Mouse (Mus musculus): ENCODE data around the gene Gm609. TPM values are rescaled to one million over a fixed set of nuclear protein-coding genes. Genes with fewer than 3 reads are reported as not detected.
"Not testable (repeated sequence)": the region's sequence is repeated elsewhere in the genome, so short reads cannot be mapped to it uniquely, and the experiment has no call there.

Gm609 gene
- polyA plus RNA-seq, 1 experiment from 2014 or later, result not detected

- H3K9ac ChIP-seq, result peak overlapping the region; percentile 76
- H3K9me3 ChIP-seq (replicated peaks); H3K4me1 ChIP-seq; H3K36me3 ChIP-seq; H3K27me3 ChIP-seq: not testable (repeated sequence)
- H3K4me3 ChIP-seq, result peak overlapping the region; percentile 62
- H3K4me2 ChIP-seq (replicated peaks), result peak overlapping the region; percentile 62
- ATAC-seq (ENCODE audit: low FRiP score), result peak; percentile 26
- H3K27ac ChIP-seq, result peak overlapping the region; percentile 93
- WGBS, result 38% methylated on average over 7 of the region's 7 CpGs
Measured at GRCm38 (mm10) chr16:45409064-45409446, 83.7 kb downstream of the Gm609 start.

DNA sequence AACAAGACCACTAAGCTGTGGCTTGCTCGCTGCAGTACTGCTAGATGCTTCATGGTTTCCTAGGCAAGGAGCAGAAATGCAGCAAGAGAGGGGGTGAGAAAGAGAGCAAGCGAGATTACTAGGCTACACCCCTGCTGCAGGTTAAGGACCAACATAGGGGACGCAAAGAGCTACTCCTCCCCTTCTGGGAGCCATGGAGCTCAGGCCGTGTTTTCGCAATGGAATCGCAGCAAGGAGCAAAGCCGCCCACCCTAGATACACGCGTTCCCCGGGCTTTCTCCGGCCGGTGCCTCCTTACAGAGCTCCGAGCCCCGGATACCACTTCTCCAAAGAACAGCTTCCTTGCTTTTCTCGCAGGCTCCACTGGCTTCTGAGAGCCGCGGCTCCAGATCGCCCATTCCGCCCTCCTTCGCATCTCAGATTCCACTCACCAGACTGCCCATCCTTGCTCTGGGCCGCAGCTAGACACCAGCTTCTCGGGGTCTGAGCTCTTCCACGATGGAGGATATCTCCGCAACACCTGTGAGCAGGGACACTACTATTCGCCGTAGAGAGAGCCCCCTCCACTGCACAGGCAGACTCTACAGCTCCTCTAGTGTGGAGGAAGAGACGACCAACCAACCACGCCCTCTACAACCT, 84.2 kb downstream of the Gm609 start, which contains the start of gene Cd200:
Cd200 (minus strand) TSS at position 629 of the 639 bp plus-strand sequence.
- Histone ChIP-seq H3K36me3 (no peaks in the 10 kb centered on the region), H3K9me3 (replicated peaks) (no peaks in the 10 kb centered on the region), H3K4me3 (peak within 1 kb of the TSS; percentile 62), H3K4me1 (no peaks in the 10 kb centered on the region), H3K9ac (peak within 1 kb of the TSS; percentile 76), H3K4me2 (replicated peaks) (peak within 1 kb of the TSS; percentile 62), H3K27ac (peak within 1 kb of the TSS; percentile 93), H3K27me3 (no peaks in the 10 kb centered on the region)
- ATAC-seq (ENCODE audit: low FRiP score), result peak; percentile 96
- under 1% methylated on average over 28 of the region's 28 CpGs for WGBS

GRCm38 (mm10) chr16:45407645-45408400, 84.9 kb downstream of the Gm609 start:
- peak overlapping the region; percentile 62 for H3K4me3 ChIP-seq
- peak overlapping the region; percentile 93 for H3K27ac ChIP-seq
- H3K27me3 ChIP-seq, result no peaks in the 10 kb centered on the region
- no peaks in the 10 kb centered on the region for H3K36me3 ChIP-seq
- H3K9me3 ChIP-seq (replicated peaks), result no peaks in the 10 kb centered on the region
- WGBS, result 39% methylated on average over 9 of the region's 9 CpGs
- no peaks in the 10 kb centered on the region for H3K4me1 ChIP-seq
- peak overlapping the region; percentile 62 for H3K4me2 ChIP-seq (replicated peaks)
- no peak for ATAC-seq (ENCODE audit: low FRiP score)
- peak overlapping the region; percentile 76 for H3K9ac ChIP-seq

DNA sequence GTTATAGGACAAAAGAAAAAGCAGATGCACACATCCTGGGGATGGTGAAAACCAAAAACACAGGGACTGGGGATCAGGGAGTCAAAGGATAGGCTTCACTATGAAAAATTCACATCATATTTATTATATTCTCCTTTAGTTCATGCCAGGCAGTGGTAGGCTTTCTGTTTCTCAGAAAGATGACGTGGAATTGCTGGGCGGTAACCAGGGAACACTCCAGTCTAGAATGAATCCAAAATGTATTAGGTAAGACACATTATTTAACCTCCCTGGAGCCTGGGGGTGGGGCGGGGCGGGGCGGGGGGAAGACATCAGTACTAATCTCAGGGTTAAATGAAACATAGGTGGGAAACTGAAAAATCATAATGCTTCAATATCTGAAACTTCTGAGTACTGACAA, 85.7 kb downstream of the Gm609 start:
- Histone ChIP-seq H3K27me3 (no peaks in the 10 kb centered on the region), H3K4me3 (peak overlapping the region; percentile 62; the same call in 1 of the 2 replicates), H3K9ac (peak overlapping the region; percentile 76; the same call in 1 of the 2 replicates), H3K9me3 (replicated peaks) (no peaks in the 10 kb centered on the region), H3K36me3 (no peaks in the 10 kb centered on the region), H3K27ac (no peak overlapping the region), H3K4me2 (replicated peaks) (peak overlapping the region; percentile 62), H3K4me1 (no peaks in the 10 kb centered on the region)
- WGBS, result 95% methylated on average over 5 of the region's 5 CpGs
- ATAC-seq (ENCODE audit: low FRiP score), result no peak

DNA sequence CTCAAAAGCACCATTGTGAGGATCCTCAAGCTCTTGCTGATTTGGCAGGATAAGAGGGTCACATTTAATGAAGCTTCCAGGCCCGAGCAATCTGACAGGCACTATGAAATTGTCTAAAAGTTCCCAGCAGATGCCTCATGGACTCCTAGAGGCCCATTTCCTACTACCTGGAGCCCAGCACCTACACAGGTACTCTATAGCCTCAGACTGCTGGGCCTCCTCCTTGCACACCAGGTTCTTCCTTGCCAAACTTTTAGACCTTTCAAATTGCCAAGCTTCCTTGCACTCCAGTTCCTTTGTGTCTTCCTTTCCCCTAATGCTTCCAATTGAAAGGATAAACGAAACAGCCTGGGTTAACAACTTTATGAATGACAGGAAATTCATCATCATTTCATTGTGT, 89.8 kb downstream of the Gm609 start:
- H3K4me1 ChIP-seq, result no peaks in the 10 kb centered on the region
- no peak for ATAC-seq (ENCODE audit: low FRiP score)

GRCm38 (mm10) chr16:45402036-45402435, 90.7 kb downstream of the Gm609 start:
- H3K9me3 ChIP-seq (replicated peaks), result no peaks in the 10 kb centered on the region
- 96% methylated on average over 1 of the region's 1 CpGs for WGBS
- no peak for ATAC-seq (ENCODE audit: low FRiP score)
- H3K36me3 ChIP-seq, result no peaks in the 10 kb centered on the region
- no peak overlapping the region for H3K4me2 ChIP-seq (replicated peaks)
- H3K9ac ChIP-seq, result no peak overlapping the region
- no peaks in the 10 kb centered on the region for H3K4me1 ChIP-seq
- H3K4me3 ChIP-seq, result no peak overlapping the region
- H3K27me3 ChIP-seq, result no peaks in the 10 kb centered on the region
- H3K27ac ChIP-seq, result no peak overlapping the region

More for the DNA sequence above, 89.8 kb downstream of the Gm609 start:
- Histone ChIP-seq H3K36me3 (no peaks in the 10 kb centered on the region), H3K27me3 (no peaks in the 10 kb centered on the region), H3K27ac (no peak overlapping the region), H3K4me2 (replicated peaks) (no peak overlapping the region), H3K9ac (no peak overlapping the region), H3K4me3 (no peak overlapping the region), H3K9me3 (replicated peaks) (no peaks in the 10 kb centered on the region)
- 73% methylated on average over 2 of the region's 2 CpGs for WGBS

DNA sequence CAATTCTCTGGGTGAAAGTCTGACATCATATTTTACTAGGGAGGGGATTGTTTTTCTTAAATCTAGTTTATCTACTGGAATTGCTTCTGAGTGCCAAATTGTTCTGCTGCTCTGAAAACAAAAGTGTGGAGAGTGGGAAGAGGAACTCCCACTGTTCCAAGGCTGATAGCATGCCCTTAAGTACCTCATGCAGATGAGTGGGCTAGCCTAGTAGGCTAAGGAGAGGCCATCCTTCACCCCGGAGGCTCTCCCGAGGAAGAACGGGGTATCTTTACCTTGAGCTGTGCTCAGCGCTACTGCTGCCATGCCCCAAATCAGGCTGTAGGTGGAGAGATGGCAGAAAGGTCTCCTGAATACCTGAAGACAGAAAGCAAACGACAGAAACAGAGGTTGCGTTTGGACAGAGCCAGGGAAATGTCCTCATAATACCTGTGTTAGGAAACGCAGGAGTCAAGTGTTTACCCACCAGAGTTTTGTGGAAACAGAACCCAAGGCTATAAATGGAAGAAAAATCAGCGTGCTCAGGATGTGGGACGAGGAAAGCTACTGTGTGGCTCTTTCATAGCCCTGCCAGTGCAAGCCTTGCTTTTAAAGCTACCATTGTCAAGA, 92.7 kb downstream of the Gm609 start:
- no peaks in the 10 kb centered on the region for H3K27me3 ChIP-seq
- H3K36me3 ChIP-seq, result peaks cover 13% of the 10 kb centered on the region; the same call in 1 of the 2 replicates
- no peak overlapping the region for H3K9ac ChIP-seq
- no peaks in the 10 kb centered on the region for H3K4me1 ChIP-seq
- ATAC-seq (ENCODE audit: low FRiP score), result no peak
- no peak overlapping the region for H3K4me3 ChIP-seq
- no peaks in the 10 kb centered on the region for H3K9me3 ChIP-seq (replicated peaks)
- H3K4me2 ChIP-seq (replicated peaks), result no peak overlapping the region
- no peak overlapping the region for H3K27ac ChIP-seq
- 75% methylated on average over 9 of the region's 9 CpGs for WGBS

DNA sequence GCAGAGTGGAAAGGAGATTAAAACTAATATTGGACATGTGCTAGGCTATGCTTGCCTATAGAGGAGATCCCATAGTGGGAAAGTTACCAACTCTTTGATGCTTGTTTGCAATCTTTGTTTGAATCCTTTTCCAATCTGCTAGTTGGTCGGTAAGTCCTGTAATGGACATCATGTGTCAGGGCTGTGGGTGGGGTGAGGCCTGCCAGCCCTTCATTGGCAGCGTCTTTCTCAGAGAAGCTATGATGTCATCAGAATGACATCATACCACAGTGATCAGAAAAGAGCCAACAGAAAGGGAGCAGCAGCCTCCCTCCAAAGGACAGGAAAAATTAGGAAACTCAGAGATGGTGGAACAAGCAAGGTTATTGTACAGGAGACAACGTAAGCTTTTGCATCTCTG, 93.4 kb downstream of the Gm609 start:
- ATAC-seq (ENCODE audit: low FRiP score), result no peak
- no peak overlapping the region for H3K27ac ChIP-seq
- H3K4me3 ChIP-seq, result no peak overlapping the region
- WGBS, result 92% methylated on average over 3 of the region's 3 CpGs
- H3K36me3 ChIP-seq, result peaks cover 17% of the 10 kb centered on the region
- no peak overlapping the region for H3K9ac ChIP-seq
- no peak overlapping the region for H3K4me2 ChIP-seq (replicated peaks)
- H3K4me1 ChIP-seq, result no peaks in the 10 kb centered on the region
- no peaks in the 10 kb centered on the region for H3K27me3 ChIP-seq
- no peaks in the 10 kb centered on the region for H3K9me3 ChIP-seq (replicated peaks)

DNA sequence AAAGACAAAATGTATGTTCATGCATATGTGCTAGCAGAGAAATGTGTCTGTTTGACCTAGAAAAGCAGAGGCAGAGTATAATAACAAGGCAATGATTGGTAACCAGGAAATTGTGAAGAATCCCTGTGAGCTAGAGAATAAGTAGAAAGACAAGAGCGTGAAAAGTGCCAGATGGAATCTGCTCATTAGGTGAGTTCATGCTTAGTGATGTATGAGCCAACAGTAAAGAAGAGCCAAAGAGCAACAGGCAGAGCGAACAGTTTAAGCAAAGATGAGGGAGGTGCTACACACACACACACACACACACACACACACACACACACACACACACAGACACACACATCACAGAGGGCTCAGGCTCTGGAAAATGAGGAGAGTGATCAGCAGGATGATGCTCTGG, 95.3 kb downstream of the Gm609 start:
- ATAC-seq (ENCODE audit: low FRiP score), result no peak
- no peak overlapping the region for H3K4me3 ChIP-seq
- no peak overlapping the region for H3K27ac ChIP-seq
- no peaks in the 10 kb centered on the region for H3K9me3 ChIP-seq (replicated peaks)
- H3K27me3 ChIP-seq, result no peaks in the 10 kb centered on the region
- no peaks in the 10 kb centered on the region for H3K4me1 ChIP-seq
- peaks cover 20% of the 10 kb centered on the region for H3K36me3 ChIP-seq
- no peak overlapping the region for H3K9ac ChIP-seq
- 93% methylated on average over 2 of the region's 2 CpGs for WGBS
- no peak overlapping the region for H3K4me2 ChIP-seq (replicated peaks)

DNA sequence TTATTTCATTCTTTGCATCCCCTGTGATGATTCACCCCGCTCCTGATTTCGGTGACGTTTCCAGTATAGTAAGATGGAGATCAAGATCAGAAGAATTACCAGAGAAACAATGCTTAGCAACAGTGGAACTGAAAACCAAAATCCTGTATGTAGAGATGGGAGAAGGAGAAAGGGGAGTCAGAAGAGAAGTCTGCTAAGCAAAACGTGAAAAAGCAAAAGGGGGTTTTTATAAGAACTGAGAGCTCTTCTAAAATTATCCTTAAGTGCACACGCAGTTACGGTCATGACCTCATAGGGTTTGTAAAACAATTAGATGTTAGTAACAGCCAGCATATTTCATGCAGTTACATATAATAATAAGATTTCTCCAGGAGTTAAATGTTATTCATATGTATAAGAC, 100.5 kb downstream of the Gm609 start:
- 94% methylated on average over 6 of the region's 6 CpGs for WGBS
- no peak for ATAC-seq (ENCODE audit: low FRiP score)

DNA sequence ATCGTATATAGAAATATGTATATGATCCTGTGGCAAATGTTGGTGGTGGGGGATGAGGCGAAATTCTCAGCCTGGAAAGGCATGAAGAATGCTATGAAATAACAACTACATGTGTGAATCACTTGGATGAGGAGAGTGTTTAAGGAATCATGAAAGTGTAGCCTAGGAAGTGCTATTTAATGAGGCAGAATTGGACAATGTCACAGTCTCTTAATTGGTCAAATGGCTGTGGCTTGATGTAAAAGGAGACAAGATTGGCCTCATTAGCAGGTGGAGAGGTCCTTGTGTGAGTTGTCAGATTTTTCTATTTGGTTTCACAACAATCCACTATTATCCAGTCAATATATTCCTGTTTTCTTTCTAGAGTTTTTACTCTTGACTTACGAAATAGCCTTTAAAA, 101.1 kb downstream of the Gm609 start:
- Histone ChIP-seq H3K36me3 (peaks cover 20% of the 10 kb centered on the region), H3K4me2 (replicated peaks) (no peak overlapping the region), H3K27ac (no peak overlapping the region), H3K4me3 (no peak overlapping the region), H3K27me3 (no peaks in the 10 kb centered on the region), H3K9ac (no peak overlapping the region), H3K4me1 (no peaks in the 10 kb centered on the region), H3K9me3 (replicated peaks) (no peaks in the 10 kb centered on the region)
- 95% methylated on average over 3 of the region's 3 CpGs for WGBS
- no peak for ATAC-seq (ENCODE audit: low FRiP score)

More for the DNA sequence above, 100.5 kb downstream of the Gm609 start:
- Histone ChIP-seq H3K4me1 (no peaks in the 10 kb centered on the region), H3K9me3 (replicated peaks) (no peaks in the 10 kb centered on the region), H3K27me3 (no peaks in the 10 kb centered on the region), H3K4me2 (replicated peaks) (no peak overlapping the region), H3K9ac (no peak overlapping the region), H3K27ac (no peak overlapping the region), H3K4me3 (no peak overlapping the region), H3K36me3 (peaks cover 20% of the 10 kb centered on the region)

GRCm38 (mm10) chr16:45390286-45390956, 102.3 kb downstream of the Gm609 start:
- H3K9me3 ChIP-seq (replicated peaks), result no peaks in the 10 kb centered on the region
- WGBS, result 78% methylated on average over 5 of the region's 5 CpGs
- H3K4me3 ChIP-seq, result no peak overlapping the region
- H3K27me3 ChIP-seq, result no peaks in the 10 kb centered on the region
- no peak overlapping the region for H3K27ac ChIP-seq
- ATAC-seq (ENCODE audit: low FRiP score), result no peak
- H3K4me2 ChIP-seq (replicated peaks), result no peak overlapping the region
- H3K9ac ChIP-seq, result no peak overlapping the region
- H3K36me3 ChIP-seq, result peaks cover 9% of the 10 kb centered on the region
- H3K4me1 ChIP-seq, result no peaks in the 10 kb centered on the region
